Mouse (Mus musculus): Measurements from ENCODE around the gene Cnot10.

Cnot10 gene

DNA sequence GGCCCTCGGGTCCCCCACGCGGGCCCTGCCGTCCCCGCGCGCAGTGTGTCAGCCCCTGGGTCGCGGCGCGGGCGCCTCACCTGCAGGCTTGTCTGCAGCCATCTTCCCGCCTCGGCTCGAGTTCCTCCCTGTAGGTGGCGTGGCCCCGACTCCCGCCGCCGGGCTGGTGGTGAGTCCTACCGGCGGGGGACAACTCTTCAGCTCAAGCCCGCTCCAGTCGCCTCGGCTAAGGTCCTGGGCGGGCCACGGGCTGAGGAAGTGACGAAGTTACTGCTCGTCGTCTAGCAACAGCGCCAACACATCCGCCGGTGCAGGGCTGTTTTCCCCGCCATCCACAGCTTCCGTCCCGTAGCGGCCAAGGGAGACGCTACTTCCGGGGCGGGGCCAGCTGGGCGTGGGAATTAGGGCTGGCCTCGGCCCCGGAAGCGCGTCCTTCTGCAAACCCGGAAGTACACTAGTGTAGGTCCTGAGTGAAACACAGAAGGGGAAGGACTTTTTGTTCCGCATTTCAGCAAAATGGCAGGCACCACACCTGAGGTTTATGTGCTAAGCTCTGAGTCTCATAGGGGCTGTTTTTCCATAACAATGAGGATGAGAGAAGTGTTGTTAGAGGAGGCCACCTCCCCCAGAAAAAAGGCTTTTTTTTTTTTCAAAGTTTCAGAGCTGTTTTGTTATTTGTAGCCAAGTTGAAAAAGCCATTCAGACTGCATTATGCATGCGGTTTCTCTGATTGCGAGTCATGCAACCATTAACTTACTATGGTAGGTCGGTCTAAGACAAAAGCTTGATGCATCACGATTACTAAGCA is at the start of gene Cnot10:
Gene Cnot10 (minus strand): TSS at position 346 of the 808 bp plus-strand sequence.
- peak; percentile 96 to 97 for DNase-seq (ENCODE audit: low spot score in 2 of 2)

DNA sequence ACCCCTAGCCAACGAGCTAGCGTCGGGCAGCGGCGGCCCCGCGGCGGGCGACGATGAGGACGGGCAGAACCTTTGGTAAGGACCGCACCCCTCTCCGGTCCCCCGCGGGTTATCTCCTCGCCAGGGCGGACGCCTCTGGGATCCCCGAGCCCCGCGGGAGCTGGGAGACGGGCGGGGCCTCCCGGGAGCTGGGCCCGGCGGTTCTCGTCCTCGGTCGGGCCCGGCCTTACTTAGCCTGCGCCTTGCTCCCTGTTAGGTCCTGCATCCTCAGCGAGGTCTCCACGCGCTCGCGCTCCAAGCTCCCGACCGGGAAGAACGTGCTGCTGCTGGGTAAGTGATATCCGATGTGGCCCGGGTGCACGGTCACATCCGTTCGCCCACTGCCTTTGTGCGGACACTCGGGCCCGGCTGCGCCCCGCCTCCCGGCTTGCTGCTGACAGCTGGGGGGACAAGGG is 49.0 kb upstream of the Cnot10 start:
- DNase-seq (ENCODE audit: low spot score in 2 of 2), result peak in 1 of 2 experiments; percentile 36

DNA sequence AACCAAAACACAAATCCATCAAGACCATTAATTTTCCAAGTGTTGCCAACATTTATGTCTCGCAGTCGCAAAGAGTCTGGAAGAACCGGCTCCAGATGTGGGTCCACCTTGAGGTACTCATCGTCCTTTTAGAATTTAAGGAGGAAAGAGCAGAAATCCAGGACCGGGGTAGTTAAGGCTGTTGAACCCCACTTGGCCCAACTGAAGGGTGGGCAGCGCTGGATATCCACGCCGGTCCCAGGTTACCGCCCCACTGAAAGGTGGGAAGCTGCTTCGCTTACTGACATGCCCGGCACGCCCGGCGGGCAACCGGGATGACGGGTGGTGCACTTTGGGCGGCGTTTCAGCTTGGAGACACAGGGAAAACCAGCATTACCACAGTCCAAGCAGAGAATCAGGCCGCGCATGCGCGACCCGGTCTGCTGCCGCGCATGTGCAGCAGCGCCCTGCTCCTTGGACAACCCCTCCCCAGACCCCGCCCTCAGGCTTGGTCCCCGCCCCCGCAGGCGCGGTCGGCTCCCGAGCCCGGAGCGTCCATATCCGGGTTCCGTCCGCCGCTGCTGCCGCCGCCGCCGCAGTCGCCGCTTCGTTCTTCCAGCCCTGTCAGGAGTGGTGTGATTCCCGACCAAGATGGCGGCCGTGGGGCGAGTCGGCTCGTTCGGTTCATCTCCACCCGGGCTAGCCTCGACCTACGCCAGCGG is 48.4 kb upstream of the Cnot10 start, which contains the start of gene Dync1li1:
Gene Dync1li1 (plus strand): TSS at position 539 of the 701 bp plus-strand sequence.
- peak; percentile 96 to 97 for DNase-seq (ENCODE audit: low spot score in 2 of 2)

DNA sequence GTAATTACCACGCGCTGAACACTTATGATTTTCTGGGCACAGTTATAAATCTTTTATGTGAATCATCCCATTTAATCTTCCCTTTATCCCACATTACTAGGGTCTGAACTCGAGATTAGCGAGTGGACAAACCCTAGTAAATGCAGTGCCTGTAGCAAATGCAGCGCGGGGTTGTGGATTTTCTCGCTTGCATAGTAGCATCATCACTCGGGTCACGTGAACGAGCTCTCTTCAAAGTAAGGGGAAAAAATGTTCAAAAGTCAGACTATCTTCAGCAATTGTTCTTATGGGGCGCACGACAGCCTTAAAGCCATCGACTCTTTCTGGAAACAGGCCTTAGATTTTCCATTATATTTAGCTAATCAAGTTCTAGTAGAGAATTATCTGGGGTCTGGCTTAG is 47.7 kb upstream of the Cnot10 start:
- no peak for DNase-seq (ENCODE audit: low spot score in 2 of 2)

DNA sequence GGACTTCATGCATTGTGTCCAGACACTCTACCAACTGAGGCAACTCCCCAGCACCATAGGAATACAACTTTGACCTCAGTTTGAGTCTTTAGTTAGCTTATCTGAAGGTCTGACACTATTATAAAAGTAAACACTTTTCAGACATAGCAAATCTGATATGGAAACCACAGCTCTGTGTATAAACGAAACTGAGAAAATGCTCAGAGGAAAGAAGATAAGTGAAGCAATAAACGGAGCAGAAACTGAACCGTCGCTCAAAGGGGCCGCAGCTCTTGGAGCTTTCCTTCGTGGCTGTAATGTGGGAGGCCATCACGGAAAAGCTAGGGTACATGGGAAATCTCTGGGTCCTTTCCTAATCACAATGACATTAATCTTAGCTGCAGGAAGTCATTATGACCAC is 46.3 kb upstream of the Cnot10 start:
- DNase-seq (ENCODE audit: low spot score in 2 of 2), result no peak

DNA sequence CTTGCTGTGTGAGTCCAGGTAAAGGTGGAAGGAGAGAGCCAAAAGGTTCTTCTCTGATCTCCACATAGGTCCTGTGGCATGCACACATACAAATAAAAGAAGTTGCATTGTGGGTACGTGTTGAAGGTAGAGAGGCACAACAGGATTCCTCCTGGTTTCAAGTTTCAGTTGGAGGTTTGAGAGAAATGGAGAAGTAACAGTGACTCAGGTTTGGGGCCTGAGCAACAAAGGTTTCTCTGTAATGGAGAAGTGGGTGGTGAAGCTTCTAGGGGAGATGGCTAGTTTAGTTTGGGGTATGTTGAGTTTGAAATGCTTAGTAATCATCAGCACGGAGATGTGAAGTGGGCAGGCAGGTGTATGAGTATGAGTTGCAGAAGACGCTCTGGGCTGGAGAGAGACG is 42.2 kb upstream of the Cnot10 start:
- no peak for DNase-seq (ENCODE audit: low spot score in 2 of 2)

DNA sequence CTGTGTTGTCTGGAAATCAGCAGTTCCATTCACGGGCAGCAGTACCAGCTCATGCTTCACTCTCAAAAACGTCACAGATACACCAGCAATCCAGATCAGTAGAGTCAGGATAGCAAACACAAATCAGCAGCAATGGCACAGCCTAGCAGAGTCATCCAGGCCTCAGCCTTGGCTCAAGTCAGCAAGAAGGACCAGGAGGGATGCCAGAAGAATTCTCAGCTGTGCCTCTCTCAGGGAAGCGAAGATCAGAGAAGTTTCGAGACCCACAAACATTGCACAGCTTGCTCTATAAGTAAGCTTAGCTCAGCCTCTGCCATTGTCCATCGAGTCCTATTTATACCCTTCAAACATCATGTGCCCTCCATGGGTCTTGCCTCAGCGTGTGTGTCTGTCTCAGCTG is 40.5 kb upstream of the Cnot10 start:
- DNase-seq (ENCODE audit: low spot score in 2 of 2), result no peak

DNA sequence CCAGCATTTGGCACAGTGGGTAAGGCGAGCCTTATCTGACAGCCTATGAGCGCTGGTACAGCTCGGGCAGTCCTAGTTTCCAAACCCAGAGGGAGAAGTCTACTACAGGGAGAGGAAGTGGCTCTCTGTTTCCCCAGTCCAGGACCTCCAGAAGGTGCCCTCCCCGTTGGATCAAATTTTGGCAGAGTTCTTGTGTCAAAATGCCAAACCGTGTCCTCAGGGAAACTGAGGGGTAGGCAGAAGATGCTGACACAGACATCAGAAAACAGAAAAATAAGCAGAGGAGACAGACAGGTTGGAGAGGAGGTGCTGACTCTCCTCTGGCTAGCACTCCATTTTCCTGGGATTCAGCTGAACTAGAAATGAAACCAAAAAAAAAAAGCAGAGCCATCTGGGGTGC is 40.0 kb upstream of the Cnot10 start:
- DNase-seq (ENCODE audit: low spot score in 2 of 2), result no peak

DNA sequence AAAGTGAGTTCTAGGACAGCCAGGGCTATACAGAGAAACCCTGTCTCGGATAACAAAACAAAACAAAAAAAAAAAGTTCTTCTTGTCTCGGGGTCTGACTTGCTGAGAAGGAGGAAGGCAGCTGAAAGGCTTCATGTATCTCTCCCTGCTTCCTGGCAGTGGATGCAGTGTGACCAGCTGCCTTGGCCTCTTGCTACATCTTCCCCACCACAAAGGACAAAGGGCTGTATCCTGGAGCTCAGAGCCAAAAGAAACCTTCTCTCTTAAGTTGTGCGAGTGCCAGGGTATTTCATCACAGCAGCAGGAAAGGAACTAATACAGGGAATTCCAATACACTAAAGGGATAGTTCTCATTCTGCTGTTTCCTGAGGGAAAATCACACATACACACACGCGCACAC is 38.6 kb upstream of the Cnot10 start:
- no peak for DNase-seq (ENCODE audit: low spot score in 2 of 2)

DNA sequence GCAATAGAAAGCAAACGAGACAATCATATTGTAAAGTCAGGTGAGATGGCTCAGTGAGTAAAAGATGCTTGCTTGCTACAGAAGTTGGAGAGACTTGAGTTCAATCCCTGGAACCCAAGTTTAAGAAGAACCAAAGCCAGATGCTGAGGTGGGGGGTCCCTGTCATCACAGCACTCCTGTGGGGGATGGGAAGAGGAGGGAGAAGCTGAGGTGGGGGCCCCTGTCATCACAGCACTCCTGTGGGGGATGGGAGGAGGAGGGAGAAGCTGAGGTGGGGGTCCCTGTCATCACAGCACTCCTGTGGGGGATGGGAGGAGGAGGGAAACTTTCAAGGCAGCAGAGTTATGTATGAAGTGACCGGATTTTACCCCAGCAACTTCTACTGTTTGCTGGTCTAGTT is 33.6 kb upstream of the Cnot10 start:
- no peak for DNase-seq (ENCODE audit: low spot score in 2 of 2)

DNA sequence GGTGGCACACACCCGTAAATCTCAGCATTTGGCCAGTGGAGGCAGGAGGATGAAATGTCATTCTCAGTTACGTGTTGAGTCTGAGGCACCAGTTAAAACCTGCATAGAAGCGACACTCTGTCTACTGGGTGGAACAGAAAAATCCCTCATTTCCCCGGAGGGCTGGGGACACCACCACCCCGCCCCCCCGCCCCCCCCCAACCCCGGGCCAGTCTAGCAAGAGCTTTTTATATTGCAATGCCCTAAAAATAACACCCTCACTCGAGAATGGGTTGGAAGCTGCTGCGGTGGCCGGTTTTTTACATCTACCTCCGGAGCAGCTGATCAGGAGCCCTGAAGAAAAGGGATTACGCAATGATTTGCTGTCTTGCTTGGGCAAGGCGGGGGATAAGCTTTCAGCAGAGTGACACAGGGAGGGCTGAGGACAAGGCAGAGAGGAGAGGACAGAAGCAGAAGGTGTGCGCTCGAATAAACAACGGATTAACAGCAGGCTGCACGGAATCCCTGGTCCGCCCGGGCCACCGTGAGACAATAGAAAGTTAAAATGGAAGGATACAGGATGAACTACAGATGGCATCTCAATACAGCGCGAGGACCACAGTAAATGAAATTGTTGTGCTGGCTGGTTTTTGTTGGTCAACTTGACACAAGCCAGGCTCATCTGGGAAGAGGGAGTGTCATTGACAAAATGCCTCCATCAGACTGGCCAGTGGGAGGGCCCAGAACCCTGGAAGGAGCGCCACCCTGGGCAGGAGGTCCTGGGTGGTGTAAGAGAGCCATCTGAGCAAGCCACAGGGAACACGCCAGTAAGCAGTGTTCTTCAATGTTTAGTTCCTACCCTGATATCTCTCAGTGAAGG is 32.9 kb upstream of the Cnot10 start:
- peak in 1 of 2 experiments; percentile 15 for DNase-seq (ENCODE audit: low spot score in 2 of 2)

DNA sequence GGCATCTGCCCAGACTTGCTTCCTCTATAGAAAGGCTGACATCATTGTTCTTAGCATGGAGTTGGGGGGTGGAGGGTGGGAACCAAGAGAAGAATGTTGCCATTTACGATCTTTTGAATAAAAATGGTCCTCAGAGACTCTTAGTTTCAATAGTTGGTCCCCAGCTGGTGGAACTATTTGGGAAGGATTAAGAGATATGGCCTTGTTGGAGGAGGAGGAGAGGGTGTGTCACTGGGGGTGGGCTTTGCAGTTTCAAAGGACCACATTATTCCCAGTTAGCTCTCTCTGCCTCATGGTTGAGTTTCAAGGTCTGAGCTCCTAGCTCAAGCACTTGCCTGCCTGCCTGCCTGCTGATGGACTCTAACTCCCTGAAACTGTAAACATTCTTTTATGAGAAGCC is 32.0 kb upstream of the Cnot10 start:
- DNase-seq (ENCODE audit: low spot score in 2 of 2), result no peak

DNA sequence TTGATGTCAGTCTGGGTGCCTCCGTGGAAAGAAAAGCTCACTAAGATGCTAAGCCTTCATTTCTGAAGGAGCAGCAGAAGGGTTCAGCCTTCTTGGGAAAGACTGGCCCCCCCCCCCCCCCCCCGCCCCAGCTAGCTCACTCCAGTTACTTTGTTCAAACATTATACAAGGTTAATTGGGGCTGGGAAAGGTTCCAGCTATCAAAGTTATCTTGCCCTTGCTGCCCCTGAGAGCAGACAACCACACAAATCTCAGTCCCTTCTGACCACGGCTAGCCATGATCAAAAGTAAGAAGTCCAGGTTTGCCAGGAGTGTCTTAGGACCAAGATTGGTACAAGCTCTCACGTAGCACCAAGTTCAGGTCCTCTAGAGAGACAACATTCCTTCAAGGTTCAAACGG is 29.0 kb upstream of the Cnot10 start:
- no peak for DNase-seq (ENCODE audit: low spot score in 2 of 2)

DNA sequence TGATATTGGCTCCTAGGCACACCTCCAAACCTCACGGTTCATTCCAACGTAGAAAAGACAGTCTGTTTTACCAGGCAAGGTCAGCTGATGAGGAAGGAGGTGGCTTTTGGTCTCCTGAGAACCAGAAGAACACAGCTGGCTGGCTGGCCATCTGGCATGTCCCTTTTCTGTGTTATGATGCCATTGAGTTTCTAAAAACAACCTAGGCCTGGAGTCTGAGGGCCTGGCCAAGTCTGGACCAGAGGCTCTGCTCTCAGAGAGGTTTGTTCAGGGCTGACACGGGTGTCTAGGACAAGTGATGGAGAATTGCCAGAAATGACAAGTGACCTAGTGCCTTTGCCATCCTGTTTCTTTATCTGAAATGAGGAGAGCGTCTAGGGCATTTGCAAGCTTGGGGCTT is 28.1 kb upstream of the Cnot10 start:
- DNase-seq (ENCODE audit: low spot score in 2 of 2), result peak; percentile 84

DNA sequence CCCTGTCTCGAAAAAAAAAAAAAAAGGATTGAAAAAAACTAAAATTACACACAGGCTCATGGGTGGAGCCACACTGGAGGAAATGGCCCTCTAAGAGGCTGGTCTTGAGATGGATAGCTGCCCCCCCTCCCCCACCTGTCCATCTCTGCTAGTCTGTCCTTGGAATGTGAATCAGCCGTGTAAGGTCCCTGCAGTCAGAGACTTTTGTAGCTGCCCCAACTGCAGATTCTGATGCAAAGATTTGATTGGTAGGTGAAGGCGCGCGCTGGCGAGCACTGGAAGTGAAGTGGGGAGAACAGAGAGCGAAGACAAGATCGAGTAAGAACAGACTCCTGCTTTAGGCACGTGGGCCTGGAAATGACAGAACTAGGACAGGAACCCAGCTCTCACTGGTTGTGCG is 26.9 kb upstream of the Cnot10 start:
- no peak for DNase-seq (ENCODE audit: low spot score in 2 of 2)

DNA sequence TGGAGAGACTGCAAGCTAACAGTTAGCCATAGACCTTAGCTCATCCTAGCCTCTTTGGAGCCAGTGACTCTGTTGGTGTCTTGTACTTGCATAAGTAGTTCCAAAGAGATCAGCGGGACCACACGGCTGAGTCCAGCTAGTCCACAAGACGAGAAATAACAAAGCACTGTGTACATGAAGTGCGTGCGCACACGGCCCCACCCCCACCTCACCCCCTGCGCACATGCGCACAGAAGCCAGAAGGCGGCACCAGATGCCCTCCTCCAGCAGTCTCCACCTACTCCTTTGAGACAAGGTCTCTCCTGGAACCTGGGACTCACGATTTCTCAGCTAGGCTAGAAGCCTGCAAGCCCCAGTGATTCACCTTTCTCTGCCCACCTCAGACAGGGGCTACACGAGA is 23.8 kb upstream of the Cnot10 start:
- DNase-seq (ENCODE audit: low spot score in 2 of 2), result no peak

DNA sequence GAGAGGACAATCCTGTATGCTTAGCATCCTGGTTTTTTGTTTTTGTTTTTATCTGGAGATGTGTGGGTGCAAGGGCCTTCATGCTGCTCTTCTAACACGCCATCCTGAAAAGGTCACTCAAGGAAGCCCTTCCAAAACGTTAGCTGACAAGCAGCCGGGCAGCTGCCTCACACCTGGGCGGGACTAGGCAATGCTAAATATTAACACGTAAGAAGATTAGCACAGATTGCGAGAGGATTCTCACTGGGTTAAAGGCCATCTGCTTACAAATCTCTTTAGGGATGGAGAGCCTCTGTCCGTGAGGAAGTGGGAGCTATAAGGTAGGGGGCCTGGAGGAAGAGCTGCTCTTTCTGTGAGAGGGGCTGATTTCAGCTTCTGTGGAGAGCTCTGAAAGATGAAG is 22.0 kb upstream of the Cnot10 start:
- no peak for DNase-seq (ENCODE audit: low spot score in 2 of 2)

DNA sequence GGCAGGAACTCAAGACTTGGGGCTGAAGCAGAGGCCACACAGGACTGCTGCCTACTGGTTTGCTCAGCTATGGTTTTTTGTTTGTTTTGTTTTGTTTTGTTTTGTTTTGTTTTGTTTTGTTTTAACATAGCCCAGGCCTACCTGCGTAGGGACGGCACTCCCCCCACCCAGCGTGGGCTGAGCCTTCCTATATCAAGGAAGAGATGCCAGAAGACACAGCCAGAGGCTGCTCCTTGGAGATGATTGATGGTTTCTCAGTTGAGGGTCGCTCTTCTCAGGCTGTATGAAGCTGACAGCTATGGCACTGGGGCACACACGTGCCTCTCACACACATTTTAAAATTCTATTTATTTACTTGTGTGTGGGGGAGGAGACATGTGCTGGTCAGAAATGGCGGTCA is 21.0 kb upstream of the Cnot10 start:
- no peak for DNase-seq (ENCODE audit: low spot score in 2 of 2)

DNA sequence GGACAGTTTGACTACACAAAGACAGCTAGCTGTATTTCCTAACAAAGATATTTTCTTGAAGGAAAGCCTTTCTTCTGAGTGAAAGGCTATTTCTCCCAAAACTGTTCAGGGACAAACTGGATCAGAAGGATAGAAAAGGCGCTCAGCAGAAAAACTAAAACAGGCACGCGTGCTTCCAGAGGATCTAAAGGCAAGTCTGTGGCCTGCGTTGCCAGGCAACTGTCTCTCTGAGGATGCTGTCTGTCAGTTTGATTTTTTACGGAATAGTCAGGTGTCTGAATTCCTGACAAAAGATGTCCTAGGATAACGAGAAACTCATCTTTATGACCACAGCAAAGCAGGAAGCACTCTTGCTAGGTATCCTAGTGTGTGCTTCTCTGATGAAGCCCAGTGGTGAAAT is 20.5 kb upstream of the Cnot10 start:
- no peak for DNase-seq (ENCODE audit: low spot score in 2 of 2)

DNA sequence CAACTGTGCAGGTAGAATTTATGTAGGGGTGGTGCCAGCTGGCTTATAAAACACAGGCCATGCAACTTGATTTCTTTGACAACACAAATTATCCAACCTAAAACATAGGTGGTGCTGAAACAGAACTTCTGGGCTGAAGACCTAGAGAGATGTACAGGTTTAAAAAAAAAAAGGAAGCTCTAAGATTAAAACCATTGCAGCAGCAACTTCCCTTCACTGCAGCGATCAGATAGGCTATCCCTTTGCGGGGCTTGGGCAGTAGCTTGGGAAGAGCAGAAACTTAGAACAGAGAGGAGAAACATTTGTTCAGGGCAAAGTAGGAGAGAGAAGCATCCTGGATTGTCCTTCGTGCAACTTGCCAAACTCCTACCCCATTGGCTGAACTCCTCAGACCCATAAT is 16.7 kb upstream of the Cnot10 start:
- no peak for DNase-seq (ENCODE audit: low spot score in 2 of 2)

DNA sequence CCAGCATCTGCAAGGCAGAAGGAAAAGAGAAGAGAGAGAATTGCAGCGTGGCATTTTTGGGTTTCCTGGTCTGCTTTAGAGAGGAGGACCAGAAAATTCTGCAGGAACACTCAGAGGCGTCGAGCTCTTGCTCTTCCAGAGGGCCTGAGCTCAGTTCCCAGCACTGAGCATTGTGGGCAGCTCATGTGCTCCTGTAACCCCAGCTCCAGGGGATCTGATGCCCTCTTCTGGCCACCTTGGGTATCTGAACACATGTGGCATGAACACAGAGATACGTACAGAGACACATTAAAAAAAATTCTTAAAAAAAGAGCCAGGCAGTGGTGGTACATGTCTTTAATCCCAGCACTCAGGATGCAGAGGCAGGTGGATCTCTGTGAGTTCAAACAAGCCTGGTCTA is 15.4 kb upstream of the Cnot10 start:
- no peak for DNase-seq (ENCODE audit: low spot score in 2 of 2)

DNA sequence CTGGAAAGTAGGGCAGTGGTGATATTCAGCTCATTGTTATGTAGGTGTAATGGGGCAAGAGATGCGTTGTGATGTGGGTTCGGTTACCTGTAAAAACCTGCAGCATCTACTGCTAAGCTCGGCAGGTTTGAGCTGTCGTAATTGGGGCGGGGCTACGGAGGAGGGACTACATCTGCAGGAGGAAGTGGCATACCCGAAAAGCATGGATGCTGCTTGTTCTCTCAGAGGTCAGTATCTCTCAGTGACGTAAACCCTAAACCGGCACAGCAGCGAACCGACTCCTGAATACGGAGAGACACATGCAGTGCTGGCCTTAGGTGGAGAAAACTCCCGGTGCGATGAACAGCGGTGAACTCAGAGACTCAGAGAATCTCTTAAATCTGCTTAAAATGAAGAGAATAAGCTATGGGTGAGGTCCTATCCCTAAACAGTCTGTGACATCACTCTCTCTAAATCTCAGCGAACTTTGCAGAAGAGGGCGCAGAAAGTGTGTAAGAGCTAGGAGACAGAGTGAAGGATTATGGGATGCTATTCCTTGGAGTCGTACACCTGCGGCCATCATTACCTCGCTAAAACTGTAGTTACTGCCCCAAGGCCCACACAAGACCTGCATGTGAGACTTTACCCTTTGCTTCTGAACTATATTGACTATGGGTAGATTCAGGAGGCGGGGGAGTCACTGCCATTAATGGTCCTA is 11.1 kb upstream of the Cnot10 start:
- DNase-seq (ENCODE audit: low spot score in 2 of 2), result no peak
